Mouse (Mus musculus): ENCODE results near the gene Tnxb.

GRCm38 (mm10) chr17:34674524-34675204 lies 4.3 kb downstream of the Tnxb start:
- TF ChIP-seq CTCF (IDR thresholded peaks at IDR 0.05; ENCODE audit: extremely low read depth, insufficient read depth, insufficient read length, insufficient replicate concordance) (no peak), POLR2A (IDR thresholded peaks at IDR 0.05; ENCODE audit: low read depth, low read length) (no peak)

Measured in spleen, adult 2 months (tissue).